Mouse (Mus musculus) limb, embryonic 10.5 days (tissue): ENCODE results near the gene Rabl6. TPM values are rescaled to one million over a fixed set of nuclear protein-coding genes. Genes with fewer than 3 reads are reported as not detected.

Experiments used
- DNase-seq: peaks from one replicate; pipeline ENCODE4 v3.0.0-alpha.2; 2017; ENCODE audit warnings: low spot score
- H3K27ac ChIP-seq: fragments of 300-500 bp; sonication (generic); 2 replicates; pipeline ENCODE4 v1.5.1; 2016; ENCODE audit warnings: mild to moderate bottlenecking
- H3K27me3 ChIP-seq: fragments of 300-500 bp; sonication (generic); 2 replicates; pipeline ENCODE4 v1.6.1; 2016; ENCODE audit warnings: low read depth, mild to moderate bottlenecking; ENCODE audit not compliant: poor library complexity, severe bottlenecking
- H3K36me3 ChIP-seq: fragments of 300-500 bp; sonication (generic); 2 replicates; pipeline ENCODE4 v1.6.1; 2016; ENCODE audit warnings: mild to moderate bottlenecking, moderate library complexity
- H3K4me1 ChIP-seq: fragments of 300-500 bp; sonication (generic); 2 replicates; pipeline ENCODE4 v1.6.1; 2016
- H3K4me3 ChIP-seq: fragments of 300-500 bp; sonication (generic); 2 replicates; pipeline ENCODE4 v1.5.1; 2016; ENCODE audit warnings: mild to moderate bottlenecking, moderate library complexity
- H3K9me3 ChIP-seq: fragments of 300-500 bp; sonication (generic); replicated peaks from 2 replicates; pipeline ENCODE4 v1.6.1; 2016; ENCODE audit warnings: mild to moderate bottlenecking
- WGBS: fragments of 180-500 bp; shearing (Covaris S2); methylation state at CpG from one replicate; pipeline ENCODE4 v1.1.7; 2016; 5-methylcytosine and 5-hydroxymethylcytosine counted together
- polyA plus RNA-seq: library from polyadenylated mRNA; unstranded; fragments of >200 nt; fragmentation: Nextera tagmentation; extraction: Ambion mirVana; gene quantifications from 2 replicates; pipeline ENCODE4 v1.2.1, GENCODE M21; 2016

Rabl6 gene
- 83.3 and 88.5 TPM in 2 replicates for polyA plus RNA-seq

DNA sequence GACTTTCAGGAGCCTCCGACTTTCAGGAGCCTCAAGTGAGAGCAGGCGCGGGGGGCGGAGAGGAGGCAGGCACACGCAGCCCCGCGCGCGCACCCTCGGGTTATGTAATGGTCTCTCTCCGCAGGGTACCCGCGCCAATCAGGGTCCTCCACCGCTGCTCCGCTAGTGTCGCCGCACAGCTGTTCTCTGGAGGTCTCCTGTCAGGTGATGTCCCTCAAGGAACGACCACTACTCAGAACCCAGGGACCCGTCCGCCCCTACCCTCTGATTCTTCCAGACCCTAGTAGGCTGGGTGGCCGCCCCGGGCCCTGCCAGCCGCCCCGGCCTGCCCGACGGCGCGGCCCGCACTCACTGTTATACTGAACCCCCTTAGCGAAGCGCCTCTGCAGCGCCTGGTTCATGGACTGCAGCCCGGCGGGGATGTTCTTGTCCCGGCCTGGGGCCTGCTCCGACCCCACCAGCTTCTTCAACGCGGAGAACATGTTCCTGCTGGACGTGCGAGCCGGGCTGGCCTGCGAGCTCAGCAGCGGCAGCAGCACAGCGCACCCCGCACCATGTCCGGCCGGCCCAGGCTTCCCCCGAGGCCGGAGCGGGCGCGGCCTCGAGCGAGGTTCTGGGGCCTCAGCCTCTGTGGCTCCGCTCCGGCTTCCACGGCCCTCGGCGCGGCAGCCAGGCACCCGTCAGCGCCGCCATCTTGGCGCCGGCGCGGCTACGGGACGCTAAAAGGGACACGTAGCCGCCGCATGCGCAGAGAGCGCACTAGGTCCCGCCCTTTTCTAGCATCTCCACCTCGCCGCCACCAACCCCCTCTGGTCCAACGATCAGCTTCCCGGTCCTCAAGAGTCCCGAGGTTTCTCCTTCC is at the start of gene Rabl6:
TSS of gene Rabl6 (minus strand) at position 761 of the 862 bp plus-strand sequence.
- under 1% methylated on average over 80 of the region's 80 CpGs for WGBS

DNA sequence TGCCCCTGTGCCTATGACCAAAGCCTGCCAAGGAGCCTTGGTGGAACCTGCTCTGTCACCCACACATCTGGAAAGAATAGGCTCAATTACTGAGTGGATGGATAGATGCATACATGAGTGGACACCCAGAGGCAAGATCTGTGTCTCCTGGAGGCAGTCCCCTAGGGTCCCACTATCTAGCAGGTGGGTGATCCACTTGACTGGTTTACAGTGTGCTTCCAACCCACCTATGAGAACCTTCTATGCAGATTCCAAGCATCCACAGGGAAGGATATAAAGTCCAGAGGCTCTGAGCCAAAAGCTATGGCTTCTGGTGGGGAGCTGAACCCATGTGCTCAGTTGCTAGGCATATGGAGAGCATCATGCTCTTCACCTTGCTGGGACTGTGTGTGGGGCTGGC is 49.3 kb upstream of the Rabl6 start, which contains the start of gene Lcn5:
TSS of gene Lcn5 (plus strand) at position 301 of the 400 bp plus-strand sequence.
- Histone ChIP-seq H3K4me3 (no peak within 1 kb of the TSS), H3K9me3 (no peaks in the 10 kb centered on the region), H3K4me1 (no peaks in the 10 kb centered on the region), H3K27me3 (no peaks in the 10 kb centered on the region), H3K36me3 (no peaks in the 10 kb centered on the region), H3K27ac (no peak within 1 kb of the TSS)
- no peak for DNase-seq

More for the DNA sequence above, at the start of gene Rabl6:
- peak; percentile 89 for DNase-seq
- H3K36me3 ChIP-seq, result peaks cover 23% of the 10 kb centered on the region
- peak within 1 kb of the TSS; percentile 98 for H3K4me3 ChIP-seq
- peaks cover 19% of the 10 kb centered on the region for H3K4me1 ChIP-seq
- H3K9me3 ChIP-seq, result no peaks in the 10 kb centered on the region
- H3K27ac ChIP-seq, result peak within 1 kb of the TSS; percentile 98
- peaks cover 34% of the 10 kb centered on the region; the same call in 1 of the 2 replicates for H3K27me3 ChIP-seq

DNA sequence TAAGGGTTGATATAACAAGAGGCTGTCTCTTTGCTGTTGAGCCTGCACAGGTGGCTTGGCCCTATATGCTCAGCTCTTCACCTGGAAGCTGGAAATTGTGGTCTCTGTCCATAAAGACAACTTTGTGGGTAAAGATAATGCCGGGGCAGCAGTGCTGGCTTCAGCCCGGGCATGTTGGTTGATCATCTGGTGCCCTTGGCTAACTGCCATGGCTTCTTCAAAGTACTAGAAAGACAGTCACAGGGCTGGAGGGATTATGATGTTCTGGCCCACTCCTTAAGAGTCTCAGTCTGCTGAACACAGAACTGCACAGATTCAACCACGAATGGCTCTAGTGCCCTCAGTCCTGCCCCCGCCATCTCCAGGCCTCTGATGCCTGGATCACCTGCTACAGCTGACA is 48.9 kb upstream of the Rabl6 start:
- no peaks in the 10 kb centered on the region for H3K36me3 ChIP-seq
- no peak overlapping the region for H3K4me3 ChIP-seq
- DNase-seq, result no peak
- H3K27ac ChIP-seq, result no peak overlapping the region
- H3K4me1 ChIP-seq, result no peaks in the 10 kb centered on the region
- 89% methylated on average over 4 of the region's 4 CpGs for WGBS
- H3K27me3 ChIP-seq, result no peaks in the 10 kb centered on the region
- no peaks in the 10 kb centered on the region for H3K9me3 ChIP-seq

DNA sequence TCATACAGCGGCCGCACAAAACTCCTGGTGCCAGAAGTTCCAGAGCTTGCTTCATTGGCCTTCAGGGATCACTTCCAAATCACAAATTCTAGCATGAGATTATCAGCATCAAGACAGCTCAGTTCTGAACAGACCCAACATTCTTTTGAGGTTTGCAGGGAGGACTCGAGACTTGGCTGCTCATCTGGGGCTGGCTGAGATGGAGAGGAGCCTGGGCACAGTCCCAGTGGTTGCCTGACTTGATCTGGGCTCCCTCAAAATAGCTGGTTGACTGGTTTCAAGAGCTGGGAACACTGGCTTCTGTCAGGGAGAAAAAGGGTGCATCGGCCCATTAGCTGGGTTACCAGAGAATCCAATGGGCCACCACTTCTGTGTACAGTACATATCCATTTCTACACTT is 48.4 kb upstream of the Rabl6 start:
- Histone ChIP-seq H3K27ac (no peak overlapping the region), H3K9me3 (no peaks in the 10 kb centered on the region), H3K4me3 (no peak overlapping the region), H3K27me3 (no peaks in the 10 kb centered on the region), H3K36me3 (no peaks in the 10 kb centered on the region), H3K4me1 (no peaks in the 10 kb centered on the region)
- 81% methylated on average over 4 of the region's 4 CpGs for WGBS
- no peak for DNase-seq

GRCm38 (mm10) chr2:25654502-25654901 is 46.2 kb upstream of the Rabl6 start:
- H3K36me3 ChIP-seq, result no peaks in the 10 kb centered on the region
- 53% methylated on average over 1 of the region's 1 CpGs for WGBS
- no peak for DNase-seq

GRCm38 (mm10) chr2:25652902-25653301 is 44.6 kb upstream of the Rabl6 start, which contains the start of gene Lcn8:
Lcn8 (plus strand) TSS chr2:25653120.
- no peak for DNase-seq
- 80% methylated on average over 2 of the region's 2 CpGs for WGBS
- H3K36me3 ChIP-seq, result no peaks in the 10 kb centered on the region
- H3K4me3 ChIP-seq, result no peak within 1 kb of the TSS
- H3K27ac ChIP-seq, result no peak within 1 kb of the TSS
- no peaks in the 10 kb centered on the region for H3K27me3 ChIP-seq
- H3K4me1 ChIP-seq, result no peaks in the 10 kb centered on the region
- no peaks in the 10 kb centered on the region for H3K9me3 ChIP-seq

More at GRCm38 (mm10) chr2:25654502-25654901, 46.2 kb upstream of the Rabl6 start:
- Histone ChIP-seq H3K4me1 (no peaks in the 10 kb centered on the region), H3K27me3 (no peaks in the 10 kb centered on the region), H3K9me3 (no peaks in the 10 kb centered on the region), H3K4me3 (no peak overlapping the region), H3K27ac (no peak overlapping the region)

GRCm38 (mm10) chr2:25639890-25640289 is 31.6 kb upstream of the Rabl6 start:
- no peaks in the 10 kb centered on the region for H3K36me3 ChIP-seq
- no peak overlapping the region for H3K27ac ChIP-seq
- H3K9me3 ChIP-seq, result no peaks in the 10 kb centered on the region
- peak; percentile 73 for DNase-seq
- 20% methylated on average over 6 of the region's 6 CpGs for WGBS
- H3K4me1 ChIP-seq, result no peaks in the 10 kb centered on the region
- H3K4me3 ChIP-seq, result no peak overlapping the region
- no peaks in the 10 kb centered on the region for H3K27me3 ChIP-seq

GRCm38 (mm10) chr2:25634046-25634445 is 25.7 kb upstream of the Rabl6 start:
- H3K36me3 ChIP-seq, result no peaks in the 10 kb centered on the region
- no peaks in the 10 kb centered on the region for H3K4me1 ChIP-seq
- DNase-seq, result no peak
- H3K9me3 ChIP-seq, result no peaks in the 10 kb centered on the region
- 45% methylated on average over 1 of the region's 1 CpGs for WGBS
- no peak overlapping the region for H3K4me3 ChIP-seq
- H3K27ac ChIP-seq, result no peak overlapping the region
- H3K27me3 ChIP-seq, result no peaks in the 10 kb centered on the region

GRCm38 (mm10) chr2:25633616-25634015 is 25.3 kb upstream of the Rabl6 start:
- Histone ChIP-seq H3K36me3 (no peaks in the 10 kb centered on the region), H3K27me3 (no peaks in the 10 kb centered on the region), H3K9me3 (no peaks in the 10 kb centered on the region), H3K4me3 (no peak overlapping the region), H3K4me1 (peaks cover 3% of the 10 kb centered on the region; the same call in 1 of the 2 replicates), H3K27ac (no peak overlapping the region)
- DNase-seq, result no peak
- WGBS, result 82% methylated on average over 3 of the region's 3 CpGs

GRCm38 (mm10) chr2:25628738-25629137 is 20.4 kb upstream of the Rabl6 start:
- Histone ChIP-seq H3K4me1 (peaks cover 10% of the 10 kb centered on the region; the same call in 1 of the 2 replicates), H3K27ac (no peak overlapping the region), H3K36me3 (no peaks in the 10 kb centered on the region), H3K4me3 (no peak overlapping the region), H3K27me3 (no peaks in the 10 kb centered on the region), H3K9me3 (no peaks in the 10 kb centered on the region)
- WGBS, result 35% methylated on average over 4 of the region's 4 CpGs
- no peak for DNase-seq

GRCm38 (mm10) chr2:25627811-25628210 is 19.5 kb upstream of the Rabl6 start, which contains the start of gene Fcna:
Fcna (minus strand) TSS chr2:25628030.
- 79% methylated on average over 6 of the region's 6 CpGs for WGBS
- H3K4me3 ChIP-seq, result no peak within 1 kb of the TSS
- no peak for DNase-seq
- H3K9me3 ChIP-seq, result no peaks in the 10 kb centered on the region
- H3K27me3 ChIP-seq, result no peaks in the 10 kb centered on the region
- no peaks in the 10 kb centered on the region for H3K36me3 ChIP-seq
- peaks cover 10% of the 10 kb centered on the region; the same call in 1 of the 2 replicates for H3K4me1 ChIP-seq
- H3K27ac ChIP-seq, result peak within 1 kb of the TSS; percentile 61; the same call in 1 of the 2 replicates

GRCm38 (mm10) chr2:25625986-25626385 is 17.7 kb upstream of the Rabl6 start:
- no peak for DNase-seq
- no peaks in the 10 kb centered on the region for H3K9me3 ChIP-seq
- H3K4me1 ChIP-seq, result peaks cover 23% of the 10 kb centered on the region
- no peaks in the 10 kb centered on the region for H3K27me3 ChIP-seq
- 64% methylated on average over 5 of the region's 5 CpGs for WGBS
- H3K36me3 ChIP-seq, result no peaks in the 10 kb centered on the region
- H3K27ac ChIP-seq, result no peak overlapping the region
- H3K4me3 ChIP-seq, result no peak overlapping the region
